Comparison of ENCODE assay signal across 8 mouse cellular contexts in the genomic region with DNA sequence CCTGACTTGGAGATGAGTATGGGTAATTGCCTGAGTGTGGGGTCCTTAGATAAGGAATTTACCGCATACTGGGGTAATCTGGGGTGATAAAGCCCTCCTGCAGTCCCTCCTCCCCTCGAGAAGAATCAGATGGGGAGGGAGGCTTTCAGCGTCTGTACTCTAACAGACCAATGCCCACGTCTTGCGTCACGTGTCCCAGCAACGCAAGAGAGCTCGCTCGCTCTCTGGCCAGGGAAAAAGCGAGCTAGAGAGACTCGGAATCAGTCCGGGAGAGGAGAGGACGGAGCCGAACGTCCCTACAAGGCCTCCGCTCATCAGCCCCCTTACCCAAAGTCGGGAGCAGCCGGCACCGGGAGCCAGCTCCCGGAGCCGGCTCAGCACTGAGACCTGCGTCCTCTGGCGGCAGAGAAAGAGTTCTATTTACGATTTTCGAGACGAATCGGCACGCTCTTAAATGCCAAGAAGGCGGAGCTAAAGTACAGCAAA. TPM values are rescaled to one million over a fixed set of nuclear protein-coding genes. Genes with fewer than 3 reads are reported as not detected.
A peak's percentile ranks its signal among the peaks of the same experiment; 100 is the strongest.
DNase-seq lines count a peak whose midpoint lies in the region; ATAC-seq and TF ChIP-seq lines count a peak whose summit lies in the region.

No protein-coding gene starts in this region.

- peaks cover 54% of the 10 kb centered on the region for H3K9me3 ChIP-seq in heart, embryonic 11.5 days (replicated peaks; ENCODE audit: control insufficient read depth, low read length)
- peaks cover 40% of the 10 kb centered on the region for H3K9me3 ChIP-seq in limb, embryonic 10.5 days (replicated peaks)
- H3K9me3 ChIP-seq in midbrain, embryonic 12.5 days, result peaks cover 48% of the 10 kb centered on the region

- H3K36me3 ChIP-seq in heart, adult 2 months (ENCODE audit: control insufficient read depth, insufficient read depth, low read length), result no peaks in the 10 kb centered on the region
- H3K36me3 ChIP-seq in heart, embryonic 11.5 days (ENCODE audit: control insufficient read depth, insufficient read depth, low read length), result peaks cover 4% of the 10 kb centered on the region; the same call in 1 of the 2 replicates
- H3K36me3 ChIP-seq in limb, embryonic 10.5 days, result peaks cover 31% of the 10 kb centered on the region
- H3K36me3 ChIP-seq in midbrain, embryonic 12.5 days, result no peaks in the 10 kb centered on the region

- H3K27ac ChIP-seq in heart, adult 2 months, result no peak overlapping the region
- no peak overlapping the region for H3K27ac ChIP-seq in bone marrow, adult 2 months (ENCODE audit: control insufficient read depth, insufficient read depth, low read depth, low read length, poor library complexity)
- no peak overlapping the region for H3K27ac ChIP-seq in heart, embryonic 11.5 days (ENCODE audit: low read depth, low read length)
- H3K27ac ChIP-seq in limb, embryonic 10.5 days, result no peak overlapping the region
- no peak overlapping the region for H3K27ac ChIP-seq in midbrain, embryonic 12.5 days (replicated peaks)

- H3K4me3 ChIP-seq in heart, adult 2 months, result no peak overlapping the region
- H3K4me3 ChIP-seq in bone marrow, adult 2 months (replicated peaks; ENCODE audit: control insufficient read depth, low read depth, low read length), result peak overlapping the region; percentile 38
- H3K4me3 ChIP-seq in heart, embryonic 11.5 days (ENCODE audit: low read depth, low read length), result peak overlapping the region; percentile 11
- peak overlapping the region; percentile 68; the same call in 1 of the 2 replicates for H3K4me3 ChIP-seq in limb, embryonic 10.5 days
- 0 out of 2 replicates have a peak overlapping the region, but pooled peaks have one; percentile 4 for H3K4me3 ChIP-seq in midbrain, embryonic 12.5 days

- intact Hi-C loops in heart, adult 2 months (cut with DNase I), result loop anchor here (5.0 kb wide), 1 partner anchor 220 kb away; a partner anchor contains a TSS

- peak; percentile 50 for TF ChIP-seq CTCF in heart, adult 2 months (IDR thresholded peaks at IDR 0.05)
- no peak for TF ChIP-seq CTCF in bone marrow, adult 2 months (IDR thresholded peaks at IDR 0.05; ENCODE audit: control insufficient read depth, insufficient read depth, low read length)

- DNase-seq in heart, adult 2 months, result no peak
- DNase-seq in heart, adult 8-10 months (ENCODE audit: low spot score), result no peak
- peak; percentile 56 for DNase-seq in limb, embryonic 10.5 days (ENCODE audit: low spot score)
- DNase-seq in layer of hippocampus, adult 11-12 months (ENCODE audit: low spot score), result no peak
- no peak for DNase-seq in urinary bladder, postnatal 10 days (ENCODE audit: low spot score)

- no peak for TF ChIP-seq POLR2A in heart, adult 2 months (IDR thresholded peaks at IDR 0.05; ENCODE audit: insufficient read depth, low read depth, low read length)
- TF ChIP-seq POLR2A in bone marrow, adult 2 months (IDR thresholded peaks at IDR 0.05; ENCODE audit: borderline replicate concordance, control insufficient read depth, low read depth, low read length), result no peak

- WGBS in heart, adult 2 months, result 52% methylated on average over 29 of the region's 29 CpGs
- 46% methylated on average over 29 of the region's 29 CpGs for WGBS in bone marrow, adult 2 months
- 40% methylated on average over 29 of the region's 29 CpGs for WGBS in heart, embryonic 11.5 days (ENCODE audit: insufficient replicate concordance)
- WGBS in limb, embryonic 10.5 days, result 49% methylated on average over 29 of the region's 29 CpGs
- WGBS in midbrain, embryonic 12.5 days, result 56% methylated on average over 29 of the region's 29 CpGs

- ATAC-seq in heart, embryonic 11.5 days (replicated peaks; ENCODE audit: insufficient number of reproducible peaks, low FRiP score, low TSS enrichment), result no peak
- ATAC-seq in midbrain, embryonic 12.5 days (ENCODE audit: low FRiP score, low read depth), result no peak

- H3K4me1 ChIP-seq in heart, adult 2 months (ENCODE audit: control insufficient read depth, insufficient read depth, low read length), result no peaks in the 10 kb centered on the region
- no peaks in the 10 kb centered on the region for H3K4me1 ChIP-seq in bone marrow, adult 2 months (ENCODE audit: control insufficient read depth, insufficient read depth, low read length)
- H3K4me1 ChIP-seq in heart, embryonic 11.5 days (ENCODE audit: control insufficient read depth, insufficient read depth, low read length), result peaks cover 14% of the 10 kb centered on the region
- peaks cover 41% of the 10 kb centered on the region for H3K4me1 ChIP-seq in limb, embryonic 10.5 days
- peaks cover 31% of the 10 kb centered on the region for H3K4me1 ChIP-seq in midbrain, embryonic 12.5 days

- peak overlapping the region; percentile 62 for H3K4me2 ChIP-seq in heart, embryonic 11.5 days
- peak overlapping the region; percentile 32 for H3K4me2 ChIP-seq in midbrain, embryonic 12.5 days (replicated peaks)

- H3K27me3 ChIP-seq in heart, adult 2 months (ENCODE audit: control insufficient read depth, insufficient read depth, low read length), result peaks cover 8% of the 10 kb centered on the region
- H3K27me3 ChIP-seq in heart, embryonic 11.5 days (ENCODE audit: control insufficient read depth, insufficient read depth, low read length), result peaks cover 21% of the 10 kb centered on the region
- peaks cover 42% of the 10 kb centered on the region for H3K27me3 ChIP-seq in limb, embryonic 10.5 days (ENCODE audit: low read depth, poor library complexity, severe bottlenecking)
- H3K27me3 ChIP-seq in midbrain, embryonic 12.5 days, result peaks cover 43% of the 10 kb centered on the region

- TF ChIP-seq EP300 in heart, adult 2 months (IDR thresholded peaks at IDR 0.05; ENCODE audit: insufficient read depth, low read depth, low read length), result no peak

- H3K79me2 ChIP-seq in heart, adult 2 months (replicated peaks; ENCODE audit: control insufficient read depth, insufficient read depth, low read length), result no peaks in the 10 kb centered on the region

- H3K9ac ChIP-seq in heart, adult 2 months (ENCODE audit: low read depth, low read length), result no peak overlapping the region
- H3K9ac ChIP-seq in heart, embryonic 11.5 days (ENCODE audit: low read depth, low read length), result no peak overlapping the region
- no peak overlapping the region for H3K9ac ChIP-seq in midbrain, embryonic 12.5 days (replicated peaks)

RNA-seq across cellular contexts. Expression of a gene that starts 13.0 kb away (rescaled TPM):
- total RNA-seq in heart, adult 2 months (2021), result 1,000 to 10,000 TPM; 1,140 to 1,235 TPM
- 1,079 and 1,189 TPM in 2 replicates for polyA plus RNA-seq in heart, adult 2 months (2012; rRNA removed)
- total RNA-seq in heart, adult 8-10 months (2022), result 1,000 to 10,000 TPM; 1,172 to 1,307 (median 1,221) TPM
- polyA plus RNA-seq in bone marrow, adult 2 months (2011; ENCODE audit: insufficient read depth, insufficient read length, low replicate concordance, missing spikeins), result 159 and 173 TPM in 2 replicates
- 1,095 and 1,127 TPM in 2 replicates for polyA plus RNA-seq in heart, embryonic 11.5 days (2014; fragmentation: Nextera tagmentation; extraction: Ambion mirVana)
- 1,045 and 1,269 TPM in 2 replicates for polyA plus RNA-seq in limb, embryonic 10.5 days (2016; fragmentation: Nextera tagmentation; extraction: Ambion mirVana)
- 1,415 and 1,424 TPM in 2 replicates for polyA plus RNA-seq in midbrain, embryonic 12.5 days (2016; fragmentation: Nextera tagmentation; extraction: Ambion mirVana)

RNA-seq across cellular contexts. Expression of a gene that starts 49.4 kb away (rescaled TPM):
- 1 to 10 TPM; 1.6 to 1.8 TPM for total RNA-seq in heart, adult 2 months (2021)
- 0.12 TPM in 1 of 2 replicates, not detected in the other for polyA plus RNA-seq in heart, adult 2 months (2012; rRNA removed)
- total RNA-seq in heart, adult 8-10 months (2022), result 1 to 10 TPM; 1.3 to 1.7 (median 1.5) TPM
- polyA plus RNA-seq in bone marrow, adult 2 months (2011; ENCODE audit: insufficient read depth, insufficient read length, low replicate concordance, missing spikeins), result 0.66 TPM in 1 of 2 replicates, not detected in the other
- polyA plus RNA-seq in heart, embryonic 11.5 days (2014; fragmentation: Nextera tagmentation; extraction: Ambion mirVana), result 5.6 and 8.6 TPM in 2 replicates
- 14.9 and 15.2 TPM in 2 replicates for polyA plus RNA-seq in limb, embryonic 10.5 days (2016; fragmentation: Nextera tagmentation; extraction: Ambion mirVana)
- 7.4 and 8.8 TPM in 2 replicates for polyA plus RNA-seq in midbrain, embryonic 12.5 days (2016; fragmentation: Nextera tagmentation; extraction: Ambion mirVana)
